Mouse (Mus musculus) layer of hippocampus, postnatal 10 days (tissue): ENCODE measurements around the gene Il20ra. TPM values are rescaled to one million over a fixed set of nuclear protein-coding genes. Genes with fewer than 3 reads are reported as not detected.
A peak's percentile ranks its signal among the peaks of the same experiment; 100 is the strongest.

Source experiments
- DNase-seq, 2 experiments: peaks; one replicate each; pipeline ENCODE4 v3.0.0; 2021; ENCODE audit warnings: low spot score in 2 of 2
- total RNA-seq, 2 experiments: library from RNA; stranded (reverse); gene quantifications; 2 replicates each; pipeline ENCODE4 v1.2.3; 2021

Il20ra gene
- total RNA-seq, 2 experiments from 2014 or later = not detected

- no peak for DNase-seq
Observed at GRCm38 (mm10) chr10:19747661-19748060, 35.3 kb downstream of the Il20ra start.

DNA sequence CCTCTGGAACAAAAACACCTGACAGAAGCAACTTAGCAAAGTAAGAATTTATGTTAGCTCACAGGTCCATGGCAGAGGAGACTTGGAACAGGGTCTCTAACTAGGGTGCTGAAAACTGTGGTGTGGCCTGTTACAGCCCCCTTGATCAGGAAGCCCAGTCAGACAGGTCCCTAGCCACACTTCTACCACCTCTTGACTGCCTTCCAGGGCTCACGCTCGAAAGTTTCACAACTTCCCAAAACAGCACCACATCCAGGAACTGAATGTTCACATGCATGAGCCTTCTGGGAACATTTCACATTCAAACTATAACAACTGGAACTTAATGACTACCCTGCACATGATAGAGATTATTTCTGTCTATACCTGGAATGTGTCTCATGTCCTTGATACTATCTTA lies 53.1 kb downstream of the Il20ra start:
- no peak for DNase-seq

GRCm38 (mm10) chr10:19779092-19779491 lies 66.7 kb downstream of the Il20ra start:
- DNase-seq = peak; percentile 13

DNA sequence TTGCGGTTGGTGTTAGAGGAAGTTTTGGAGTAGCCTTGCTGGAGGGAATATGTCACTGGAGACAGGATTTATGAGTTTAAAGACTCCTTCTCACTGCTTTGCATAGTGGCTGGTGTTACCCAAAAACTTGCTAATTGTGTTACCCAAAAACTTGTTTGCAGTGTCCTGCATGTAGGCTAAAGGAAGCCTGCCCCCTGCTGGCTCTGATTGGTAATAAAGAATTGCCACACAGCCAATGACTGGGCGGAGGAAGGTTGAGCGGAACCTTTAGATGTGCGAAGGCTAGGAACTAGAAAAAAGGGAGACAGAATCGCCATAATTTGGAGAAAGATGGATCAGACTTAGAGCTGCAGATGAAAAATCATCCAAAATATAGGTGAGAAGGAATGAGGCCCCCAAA lies 69.0 kb downstream of the Il20ra start:
- peak; percentile 17 to 25 for DNase-seq

DNA sequence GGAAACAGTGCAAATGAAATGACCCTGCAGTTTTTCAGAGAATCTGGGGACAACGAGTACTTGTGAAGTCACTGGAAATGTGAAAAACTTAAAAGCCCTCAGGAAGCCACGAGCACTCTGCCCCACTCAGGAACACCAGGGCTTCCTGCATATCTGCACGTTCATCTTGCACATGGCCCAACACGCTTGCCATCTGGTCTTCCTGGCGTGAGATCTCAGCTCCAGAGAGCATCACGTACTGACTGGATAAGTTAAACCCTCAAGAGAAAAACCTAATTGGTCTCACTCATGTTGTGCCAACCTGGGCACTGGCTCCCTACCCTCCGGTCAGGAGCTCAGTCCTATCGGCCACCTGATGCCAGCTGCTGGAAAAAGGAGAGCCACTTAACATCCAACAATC lies 82.6 kb downstream of the Il20ra start:
- peak in 1 of 2 experiments; percentile 19 for DNase-seq

- no peak for DNase-seq
Observed at GRCm38 (mm10) chr10:19802958-19803357, 90.6 kb downstream of the Il20ra start.

- no peak for DNase-seq
Observed at GRCm38 (mm10) chr10:19804763-19805162, 92.4 kb downstream of the Il20ra start.

Other genes with a start within 250 kb of the Il20ra start
- gene Ifngr1, start 120.6 kb upstream of the Il20ra start, total RNA-seq = 10 to 100 TPM; 15.7 to 17.7 TPM
- gene Il22ra2, start 90.6 kb upstream of the Il20ra start, total RNA-seq = not detected
- gene Slc35d3, start 138.9 kb downstream of the Il20ra start, total RNA-seq = under 1 TPM; 0.49 to 0.53 TPM
- 10 to 100 TPM; 23.5 to 26.5 TPM for gene Pex7, start 195.1 kb downstream of the Il20ra start, total RNA-seq
- 10 to 100 TPM; 18.6 to 19.0 TPM for gene Map3k5, start 221.9 kb downstream of the Il20ra start, total RNA-seq